Mouse (Mus musculus): ENCODE results near the gene Asnsd1. TPM values are rescaled to one million over a fixed set of nuclear protein-coding genes. Genes with fewer than 3 reads are reported as not detected.

The Asnsd1 gene
- polyA plus RNA-seq (2014; fragmentation: Illumina TruSeq; extraction: RNeasy Lipid Tissue Mini Kit (QIAGEN cat#74804); ENCODE audit: insufficient read depth, low read depth, low replicate concordance), result 21.3 TPM

GRCm38 (mm10) chr1:53352327-53353261 lies at the start of gene Asnsd1, which contains the start of the genes Asdurf and Gm28551:
Asnsd1 (minus strand) TSS chr1:53352752.
Asdurf (minus strand) TSS chr1:53352619.
Gm28551 (minus strand) TSS chr1:53352667.

GRCm38 (mm10) chr1:53312989-53313967 lies 39.3 kb downstream of the Asnsd1 start, which contains the start of gene Osgepl1:
Osgepl1 (plus strand) TSS chr1:53313624.

DNA sequence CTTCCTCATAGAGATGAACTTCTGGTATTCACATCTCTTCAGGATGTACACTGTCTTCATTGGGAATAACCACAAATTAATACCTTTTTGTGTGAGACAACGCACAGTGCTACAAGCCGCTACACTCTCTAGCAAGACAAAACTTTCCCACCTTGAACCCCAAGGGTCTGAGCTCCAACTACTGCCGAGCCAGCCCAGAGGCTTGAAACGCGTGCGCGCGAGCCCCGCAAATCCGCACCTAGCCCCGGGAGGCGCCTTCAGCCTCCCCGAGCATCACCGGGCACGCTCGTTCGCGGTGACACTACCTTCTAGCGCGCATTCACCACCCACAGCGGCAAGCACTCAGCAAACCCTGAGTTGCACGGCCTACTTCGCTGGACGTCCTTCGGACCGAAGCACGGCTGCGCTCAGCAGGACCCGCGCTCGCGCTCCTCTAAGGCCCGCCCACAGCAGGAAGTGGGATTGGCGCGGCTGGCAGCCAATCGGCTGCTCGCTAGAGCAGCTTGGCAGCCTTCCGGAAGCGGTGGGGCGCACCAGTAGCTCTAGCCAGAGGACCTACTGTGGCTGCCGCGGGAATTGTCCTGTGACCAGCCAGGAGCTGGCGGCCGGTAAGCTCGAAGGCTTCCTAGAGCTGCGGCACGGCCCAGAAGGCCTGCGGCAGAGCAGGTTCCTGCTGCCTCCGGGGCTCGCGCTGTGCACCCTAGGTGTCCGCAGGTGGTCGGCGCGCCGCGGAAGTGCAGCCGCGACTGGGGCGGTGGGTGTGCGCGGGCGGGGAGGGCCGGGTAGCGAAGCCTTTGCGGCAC lies 55.8 kb downstream of the Asnsd1 start, which contains the start of the genes Pms1, Ormdl1 and Gm28778:
Gene Pms1, minus strand, starts transcription at position 438 of the 803 bp plus-strand sequence.
Gene Ormdl1, plus strand, starts transcription at position 515 of the 803 bp plus-strand sequence.
Gene Gm28778, plus strand, starts transcription at position 531 of the 803 bp plus-strand sequence.

Other genes starting within 250 kb of the Asnsd1 start
- gene 1700019A02Rik, start 165.1 kb downstream of the Asnsd1 start, polyA plus RNA-seq (2014; fragmentation: Illumina TruSeq; extraction: RNeasy Lipid Tissue Mini Kit (QIAGEN cat#74804); ENCODE audit: insufficient read depth, low read depth, low replicate concordance), result not detected
- gene Pms1, start 55.7 kb downstream of the Asnsd1 start, polyA plus RNA-seq (2014; fragmentation: Illumina TruSeq; extraction: RNeasy Lipid Tissue Mini Kit (QIAGEN cat#74804); ENCODE audit: insufficient read depth, low read depth, low replicate concordance), result 1.3 TPM
- gene Ormdl1, start 55.7 kb downstream of the Asnsd1 start, polyA plus RNA-seq (2014; fragmentation: Illumina TruSeq; extraction: RNeasy Lipid Tissue Mini Kit (QIAGEN cat#74804); ENCODE audit: insufficient read depth, low read depth, low replicate concordance), result 18.4 TPM
- gene Gm28778, start 55.6 kb downstream of the Asnsd1 start, polyA plus RNA-seq (2014; fragmentation: Illumina TruSeq; extraction: RNeasy Lipid Tissue Mini Kit (QIAGEN cat#74804); ENCODE audit: insufficient read depth, low read depth, low replicate concordance), result not detected
- gene Osgepl1, start 39.1 kb downstream of the Asnsd1 start, polyA plus RNA-seq (2014; fragmentation: Illumina TruSeq; extraction: RNeasy Lipid Tissue Mini Kit (QIAGEN cat#74804); ENCODE audit: insufficient read depth, low read depth, low replicate concordance), result 8.7 TPM
- not detected for gene Asdurf, start 133 bp downstream of the Asnsd1 start, polyA plus RNA-seq (2014; fragmentation: Illumina TruSeq; extraction: RNeasy Lipid Tissue Mini Kit (QIAGEN cat#74804); ENCODE audit: insufficient read depth, low read depth, low replicate concordance)
- not detected for gene Gm28551, start 85 bp downstream of the Asnsd1 start, polyA plus RNA-seq (2014; fragmentation: Illumina TruSeq; extraction: RNeasy Lipid Tissue Mini Kit (QIAGEN cat#74804); ENCODE audit: insufficient read depth, low read depth, low replicate concordance)